ENCODE assay signal across 8 mouse cellular contexts in the genomic region with DNA sequence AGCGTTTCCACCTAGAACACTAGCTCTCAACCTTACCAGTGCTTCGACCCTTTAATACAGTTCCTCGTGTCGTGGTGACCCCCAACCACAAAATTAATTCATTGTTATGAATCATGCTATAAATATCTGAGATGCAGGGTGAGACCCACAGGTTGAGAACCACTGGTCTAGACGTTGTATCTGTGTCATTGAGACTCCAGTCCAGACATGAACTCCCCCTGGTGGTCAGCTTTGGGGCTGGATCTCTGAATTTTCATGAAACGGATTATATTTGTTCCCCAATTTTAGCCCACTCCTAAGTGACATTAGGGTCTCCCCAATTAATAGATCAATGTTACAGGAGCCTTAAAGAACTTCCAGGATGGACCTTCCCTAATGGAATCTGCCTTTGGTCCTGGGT.
DNase-seq lines count a peak whose midpoint lies in the region; ATAC-seq and TF ChIP-seq lines count a peak whose summit lies in the region.

No protein-coding gene starts in this region.

- no peak for TF ChIP-seq POLR2A in MEL (IDR thresholded peaks at IDR 0.05; ENCODE audit: control insufficient read depth in 1 of 2, insufficient read depth in 1 of 2, low read depth in 1 of 2, low read length in 2 of 2, poor library complexity in 1 of 2)

- ATAC-seq in kidney, postnatal 0 days (replicated peaks; ENCODE audit: low FRiP score, low read depth) = no peak
- ATAC-seq in kidney, embryonic 14.5 days (ENCODE audit: low FRiP score, low TSS enrichment) = no peak
- ATAC-seq in common myeloid progenitor, adult 5-6 weeks (replicated peaks; ENCODE audit: low read depth, poor library complexity, severe bottlenecking) = 0 out of 2 replicates have a peak, but pooled peaks have one; percentile 7

- TF ChIP-seq RAD21 in MEL (IDR thresholded peaks at IDR 0.05; ENCODE audit: low read depth, low read length) = peak; percentile 38

- no peak for TF ChIP-seq EP300 in MEL (IDR thresholded peaks at IDR 0.05; ENCODE audit: low read depth in 1 of 2, low read length in 2 of 2)

- no peak overlapping the region for H3K27ac ChIP-seq in kidney, postnatal 0 days
- H3K27ac ChIP-seq in kidney, embryonic 14.5 days (ENCODE audit: low read depth, low read length) = no peak overlapping the region
- no peak overlapping the region for H3K27ac ChIP-seq in MEL (ENCODE audit: control insufficient read depth, low read depth, low read length)

- H3K4me3 ChIP-seq in kidney, postnatal 0 days (replicated peaks; ENCODE audit: low read depth, low read length) = no peak overlapping the region
- no peak overlapping the region for H3K4me3 ChIP-seq in kidney, embryonic 14.5 days (ENCODE audit: low read length)
- no peak overlapping the region for H3K4me3 ChIP-seq in MEL (ENCODE audit: control insufficient read depth in 1 of 2, insufficient read depth in 1 of 2, low read depth in 2 of 2, low read length in 2 of 2)

- no peak overlapping the region for H3K4me2 ChIP-seq in kidney, postnatal 0 days (ENCODE audit: low read length)
- H3K4me2 ChIP-seq in kidney, embryonic 14.5 days (replicated peaks; ENCODE audit: low read depth, low read length) = no peak overlapping the region

- H3K27me3 ChIP-seq in kidney, postnatal 0 days (ENCODE audit: insufficient read depth, low read length) = no peaks in the 10 kb centered on the region
- H3K27me3 ChIP-seq in kidney, embryonic 14.5 days (ENCODE audit: control insufficient read depth, insufficient read depth, low read length) = no peaks in the 10 kb centered on the region
- no peaks in the 10 kb centered on the region for H3K27me3 ChIP-seq in MEL (ENCODE audit: control insufficient read depth in 1 of 2, insufficient read depth in 2 of 2, low read length in 2 of 2)

- H3K79me2 ChIP-seq in MEL (ENCODE audit: control insufficient read depth, insufficient read depth, low read length, poor library complexity) = no peaks in the 10 kb centered on the region

- H3K36me3 ChIP-seq in kidney, postnatal 0 days (ENCODE audit: insufficient read depth, low read length) = no peaks in the 10 kb centered on the region
- H3K36me3 ChIP-seq in kidney, embryonic 14.5 days (ENCODE audit: control insufficient read depth, insufficient read depth, low read length) = no peaks in the 10 kb centered on the region
- H3K36me3 ChIP-seq in MEL (ENCODE audit: control insufficient read depth in 1 of 2, insufficient read depth in 2 of 2, low read length in 2 of 2) = peaks cover 0 to 15% of the 10 kb centered on the region in 2 experiments; a peak in 2 of 4 replicates

- H3K9me3 ChIP-seq in kidney, postnatal 0 days (replicated peaks; ENCODE audit: low read length) = no peaks in the 10 kb centered on the region; the same call in 1 of the 2 replicates
- peaks cover 7% of the 10 kb centered on the region for H3K9me3 ChIP-seq in kidney, embryonic 14.5 days (ENCODE audit: control insufficient read depth, low read length)
- H3K9me3 ChIP-seq in MEL (replicated peaks; ENCODE audit: insufficient read depth, low read length) = no peaks in the 10 kb centered on the region

- peak; percentile 77 for TF ChIP-seq CTCF in kidney, postnatal 0 days (IDR thresholded peaks at IDR 0.05; ENCODE audit: low read depth)
- TF ChIP-seq CTCF in MEL (IDR thresholded peaks at IDR 0.05 in 2 of 3, conservative IDR thresholded peaks at IDR 0.05 in 1 of 3; ENCODE audit: control insufficient read depth in 1 of 3, insufficient read depth in 1 of 3, low read depth in 2 of 3, low read length in 3 of 3, poor library complexity in 1 of 3, severe bottlenecking in 1 of 3) = peak; percentile 38 to 55 (median 51)

- no peak overlapping the region for H3K9ac ChIP-seq in kidney, postnatal 0 days (ENCODE audit: low read depth, low read length)
- no peak overlapping the region for H3K9ac ChIP-seq in kidney, embryonic 14.5 days (ENCODE audit: low read depth, low read length)
- H3K9ac ChIP-seq in MEL (ENCODE audit: control insufficient read depth, low read depth, low read length, poor library complexity, severe bottlenecking) = no peak overlapping the region

- peak; percentile 26 to 82 for DNase-seq in adrenal gland, adult (ENCODE audit: inconsistent age in 2 of 2, low spot score in 1 of 2)
- DNase-seq in adrenal gland, postnatal 4 days (ENCODE audit: low spot score in 2 of 2) = no peak
- DNase-seq in kidney, postnatal 0 days (ENCODE audit: low spot score) = peak; percentile 24
- peak; percentile 45 for DNase-seq in MEL (ENCODE audit: low read depth, low spot score)
- peak; percentile 38 for DNase-seq in left cerebral cortex, adult 11 months (ENCODE audit: low spot score)
- DNase-seq in right cerebral cortex, postnatal 14 days = peak; percentile 42

- H3K4me1 ChIP-seq in kidney, postnatal 0 days (replicated peaks; ENCODE audit: insufficient read depth, low read length) = no peaks in the 10 kb centered on the region
- H3K4me1 ChIP-seq in kidney, embryonic 14.5 days (ENCODE audit: control insufficient read depth, insufficient read depth, low read length) = no peaks in the 10 kb centered on the region
- H3K4me1 ChIP-seq in MEL (ENCODE audit: control insufficient read depth in 1 of 2, insufficient read depth in 2 of 2, low read length in 2 of 2) = peaks cover 8 to 15% of the 10 kb centered on the region in 2 experiments

- WGBS in kidney, postnatal 0 days = 64% methylated on average over 6 of the region's 6 CpGs
- 75% methylated on average over 6 of the region's 6 CpGs for WGBS in kidney, embryonic 14.5 days

TF ChIP-seq in MEL, 35 proteins besides CTCF, POLR2A, EP300 and RAD21:
- no peak for TF ChIP-seq MAFK (IDR thresholded peaks at IDR 0.05; ENCODE audit: borderline replicate concordance, low read depth, low read length)
- TF ChIP-seq UBTF (IDR thresholded peaks at IDR 0.05; ENCODE audit: borderline replicate concordance, insufficient read depth, low read depth, low read length) = no peak
- no peak for TF ChIP-seq ZKSCAN1 (IDR thresholded peaks at IDR 0.05; ENCODE audit: low read depth, low read length)
- TF ChIP-seq ZC3H11A (IDR thresholded peaks at IDR 0.05; ENCODE audit: low read depth, low read length) = no peak
- TF ChIP-seq MAZ (IDR thresholded peaks at IDR 0.05; ENCODE audit: low read depth, low read length) = no peak
- no peak for TF ChIP-seq POLR2AphosphoS2 (IDR thresholded peaks at IDR 0.05; ENCODE audit: low read length)
- TF ChIP-seq SMC3 (IDR thresholded peaks at IDR 0.05; ENCODE audit: low read depth, low read length) = peak; percentile 60

Comparison
In these comparisons a context has a peak if more than half of its experiments do, and no peak if none do; other contexts are left out.
1. DNase-seq: peak in adrenal gland, adult (2 of 2), kidney, postnatal 0 days (single experiment), MEL (single experiment), left cerebral cortex, adult 11 months (single experiment) and right cerebral cortex, postnatal 14 days (single experiment); none in adrenal gland, postnatal 4 days (0 of 2).